Mouse (Mus musculus) gonadal fat pad, adult 2 months (tissue): ENCODE data around the gene Brd2. TPM values are rescaled to one million over a fixed set of nuclear protein-coding genes. Genes with fewer than 3 reads are reported as not detected.
"Not testable (repeated sequence)": the region's sequence is repeated elsewhere in the genome, so short reads cannot be mapped to it uniquely, and the experiment has no call there.

ENCODE experiments used
- DNase-seq: peaks from one replicate; pipeline ENCODE4 v3.0.0-alpha.2; 2012; ENCODE audit warnings: low read depth
- polyA plus RNA-seq: library from polyadenylated mRNA; depleted of rRNA; stranded (reverse); fragments of >200 nt; gene quantifications from 2 replicates; pipeline ENCODE4 v1.2.3, GENCODE M21; 2012; rRNA removed

Gene Brd2
- 110 and 117 TPM in 2 replicates for polyA plus RNA-seq

GRCm38 (mm10) chr17:34122188-34122984 is at the start of gene Brd2:
Gene Brd2, minus strand, starts transcription at chr17:34122634.
- no peak for DNase-seq

- no peak for DNase-seq
Measured at GRCm38 (mm10) chr17:34170877-34171498, 48.6 kb upstream of the Brd2 start.

DNA sequence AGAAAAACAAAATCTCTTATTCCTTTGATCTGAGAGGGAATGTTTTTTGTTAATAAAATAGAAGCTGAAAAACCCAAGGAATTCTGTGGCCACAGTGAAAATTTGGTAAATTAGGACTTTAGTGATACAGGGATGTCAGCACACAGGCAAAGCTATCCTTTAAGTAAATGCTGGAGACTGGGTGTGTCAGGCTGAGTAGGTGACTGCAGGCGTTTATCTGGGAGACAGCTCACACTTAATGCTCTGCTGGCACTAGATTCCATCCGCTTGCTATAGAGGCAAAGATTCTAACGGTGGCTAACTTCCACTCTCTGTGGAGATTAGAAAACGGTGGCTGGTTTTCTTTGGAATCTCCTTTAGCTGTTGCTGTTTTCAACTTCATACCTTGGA is 48.0 kb upstream of the Brd2 start:
- no peak for DNase-seq

DNA sequence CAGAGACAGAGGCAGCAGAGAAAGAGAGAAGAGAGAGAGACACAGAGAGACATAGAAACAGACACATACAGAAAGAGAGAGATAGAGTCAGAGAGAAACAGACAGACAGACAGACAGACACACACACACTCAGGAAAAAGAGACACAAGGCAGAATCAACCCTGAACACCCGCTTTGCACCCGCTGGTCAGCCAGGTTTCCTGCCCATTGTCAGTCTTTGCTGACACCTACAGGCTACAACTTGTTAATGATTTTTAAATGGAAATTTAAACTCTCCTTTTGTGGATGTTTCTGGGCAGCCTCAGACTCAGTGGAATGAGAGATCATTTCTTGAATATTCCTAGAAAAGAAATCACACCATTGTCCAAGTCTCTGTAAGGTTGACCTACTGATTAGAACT is 46.8 kb upstream of the Brd2 start:
- DNase-seq = no peak

GRCm38 (mm10) chr17:34165033-34165730 is 42.7 kb upstream of the Brd2 start:
- no peak for DNase-seq

DNA sequence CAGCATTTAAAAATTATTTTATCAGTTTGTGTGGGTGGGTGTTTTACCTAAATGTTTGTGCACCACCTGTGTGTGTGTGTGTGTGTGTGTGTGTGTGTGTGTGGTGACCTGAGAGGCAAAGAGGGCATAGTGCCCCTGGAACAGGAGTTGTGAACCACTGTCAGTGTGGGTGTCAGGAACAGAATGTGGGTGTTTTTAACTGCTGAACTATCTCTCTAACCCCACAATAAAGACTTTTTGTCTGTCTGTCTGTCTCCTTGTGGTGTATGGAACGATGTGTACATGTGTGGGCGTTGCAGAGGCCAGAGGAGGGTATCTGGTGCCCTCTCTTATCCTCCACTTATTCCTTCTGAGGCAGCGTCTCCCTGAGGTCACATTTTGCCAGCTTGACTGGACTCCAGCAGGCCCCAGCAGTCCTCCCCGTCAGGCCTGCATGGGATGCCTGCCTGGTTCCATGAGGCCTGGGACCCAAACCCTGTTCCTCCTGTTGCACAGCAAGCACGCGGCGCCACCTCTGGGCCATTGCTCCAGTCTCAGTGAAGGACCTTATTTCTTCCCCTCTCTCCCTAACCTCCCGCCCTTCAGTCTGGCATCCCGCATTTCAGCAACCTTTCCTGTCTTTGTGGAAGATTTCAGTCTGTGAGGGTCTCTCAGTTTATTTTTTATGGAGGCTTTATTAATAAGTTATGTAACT is 41.9 kb upstream of the Brd2 start:
- DNase-seq = no peak

DNA sequence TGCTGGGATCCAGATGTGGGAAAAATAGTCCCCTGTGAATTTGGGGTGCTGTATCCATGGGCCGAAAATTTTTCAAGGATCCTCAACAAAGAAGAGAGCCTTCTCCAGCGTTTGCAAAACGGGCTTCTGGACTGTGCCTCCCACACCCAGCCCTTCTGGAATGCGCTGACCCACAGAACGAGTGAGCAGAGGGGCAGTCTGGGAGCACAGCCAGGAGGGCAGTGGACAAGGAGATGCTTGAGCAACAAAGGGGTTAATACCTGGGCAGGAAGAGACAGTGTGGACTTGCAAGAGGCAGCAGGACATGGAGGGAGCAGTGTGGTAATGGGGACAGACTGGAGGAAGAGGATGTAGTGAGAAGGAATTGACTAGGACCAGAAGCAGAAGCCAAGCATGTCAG is 33.1 kb upstream of the Brd2 start:
- no peak for DNase-seq

GRCm38 (mm10) chr17:34152923-34153322 is 30.5 kb upstream of the Brd2 start, which contains the start of gene H2-DMb1:
Gene H2-DMb1, plus strand, starts transcription at chr17:34153072.
- DNase-seq = no peak

DNA sequence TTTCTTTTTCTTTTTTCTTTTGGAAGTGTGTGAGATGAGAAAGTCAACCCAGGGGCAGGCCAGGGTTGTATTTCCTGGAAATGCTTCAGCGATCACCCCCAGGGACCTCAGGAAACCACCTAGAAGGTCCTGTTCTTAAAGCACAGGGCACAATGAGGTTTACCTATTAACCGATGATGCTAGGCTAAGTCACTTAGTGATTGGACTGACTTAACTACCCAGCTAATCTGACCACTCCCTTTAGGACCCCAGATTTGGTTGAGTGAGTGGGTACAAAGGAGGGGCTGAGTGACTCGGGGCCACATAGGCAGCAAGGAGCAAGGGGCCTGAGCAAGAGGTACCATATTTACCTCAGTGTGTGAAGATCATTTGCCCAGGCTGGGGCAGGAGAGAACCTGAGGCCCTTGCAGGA is 22.5 kb upstream of the Brd2 start:
- DNase-seq = no peak

GRCm38 (mm10) chr17:34144221-34144620 is 21.8 kb upstream of the Brd2 start:
- DNase-seq = not testable (repeated sequence)

DNA sequence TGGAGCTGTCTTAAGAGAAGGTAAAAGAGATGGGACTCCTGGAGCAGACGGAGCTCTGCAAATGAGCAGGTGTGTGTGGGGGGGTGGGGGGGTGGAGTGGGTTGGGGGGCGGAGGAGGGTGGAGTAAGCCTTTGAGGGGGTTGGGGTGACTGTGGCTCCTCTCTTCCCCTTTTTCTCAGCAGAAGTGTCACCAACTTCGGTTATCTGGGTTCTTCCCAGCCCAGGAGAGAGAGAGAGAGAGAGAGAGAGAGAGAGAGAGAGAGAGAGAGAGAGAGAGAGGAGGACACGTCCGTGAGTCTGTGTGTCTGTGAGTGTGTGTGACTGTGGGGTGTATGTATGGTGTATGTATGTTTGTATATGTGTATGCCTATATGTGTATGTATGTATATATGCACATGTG is 21.0 kb upstream of the Brd2 start:
- no peak for DNase-seq

DNA sequence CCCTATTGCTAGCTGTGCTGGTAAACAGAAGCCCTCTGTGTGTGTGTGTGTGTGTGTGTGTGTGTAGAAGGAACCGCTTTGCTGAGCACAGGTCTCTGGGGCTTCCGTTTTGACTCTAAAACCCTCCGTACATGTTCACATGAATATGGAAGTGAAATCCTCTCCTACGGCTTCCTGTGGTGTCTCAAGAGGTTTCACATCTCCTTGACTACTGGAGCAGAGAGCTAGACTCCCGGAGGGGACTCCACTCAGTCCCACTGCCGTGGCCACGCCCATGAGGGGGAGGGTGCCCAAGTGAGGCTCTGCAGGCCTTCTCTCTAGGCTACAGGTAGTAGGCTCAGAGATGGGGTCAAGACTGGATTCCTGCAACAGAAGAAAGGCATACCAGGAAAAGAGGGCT is 20.6 kb upstream of the Brd2 start, which contains the start of gene H2-DMb2:
TSS of gene H2-DMb2 (plus strand) at position 275 of the 400 bp plus-strand sequence.
- DNase-seq = no peak

GRCm38 (mm10) chr17:34142456-34143010 is 20.1 kb upstream of the Brd2 start:
- DNase-seq = no peak

GRCm38 (mm10) chr17:34141448-34141847 is 19.0 kb upstream of the Brd2 start:
- no peak for DNase-seq

GRCm38 (mm10) chr17:34140240-34140639 is 17.8 kb upstream of the Brd2 start:
- no peak for DNase-seq

- no peak for DNase-seq
Measured at GRCm38 (mm10) chr17:34139416-34139815, 17.0 kb upstream of the Brd2 start.

- DNase-seq = no peak
Measured at GRCm38 (mm10) chr17:34138655-34139054, 16.2 kb upstream of the Brd2 start.

DNA sequence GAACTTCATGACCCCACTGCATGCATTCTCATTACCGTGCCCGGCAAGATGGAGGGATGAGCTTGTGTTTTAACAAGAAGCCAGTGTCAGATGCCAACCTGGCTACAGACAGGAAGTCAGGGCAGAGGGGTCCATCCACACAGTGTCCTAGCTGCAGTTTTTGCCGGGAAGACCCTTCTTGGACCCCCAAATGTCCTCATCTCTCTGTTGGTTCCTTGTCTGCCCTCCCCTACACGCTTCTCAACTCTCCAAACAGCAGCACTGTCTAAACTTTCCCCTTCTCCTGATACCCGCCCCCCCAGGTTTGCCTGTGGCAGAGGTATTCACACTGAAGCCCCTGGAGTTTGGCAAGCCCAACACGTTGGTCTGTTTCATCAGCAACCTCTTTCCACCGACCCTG is 15.2 kb upstream of the Brd2 start:
- DNase-seq = no peak

GRCm38 (mm10) chr17:34135297-34136224 is 13.1 kb upstream of the Brd2 start:
- DNase-seq = no peak

DNA sequence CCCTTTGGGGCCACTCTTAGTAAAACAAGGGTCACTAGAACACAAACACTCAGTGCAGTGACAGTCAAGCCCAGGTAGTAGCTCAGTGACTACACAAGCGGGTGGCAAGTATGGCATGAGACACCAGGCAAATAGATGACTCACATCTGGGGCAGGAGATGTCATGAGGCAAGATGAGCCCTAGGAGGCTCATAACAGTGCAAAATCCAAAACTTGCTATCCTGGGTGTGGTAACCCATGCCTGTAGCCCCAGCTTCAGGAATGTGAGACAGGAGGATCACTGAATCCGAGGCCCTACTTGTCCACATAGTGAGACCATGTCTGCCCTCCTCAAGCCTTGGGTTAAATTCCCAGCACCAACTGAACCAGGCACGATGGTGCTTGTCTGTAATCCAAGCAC is 12.0 kb upstream of the Brd2 start:
- no peak for DNase-seq

- DNase-seq = no peak
Measured at GRCm38 (mm10) chr17:34133289-34133688, 10.9 kb upstream of the Brd2 start.
